Mouse (Mus musculus) hindbrain, embryonic 14.5 days (tissue): ENCODE measurements around the gene Mydgf. TPM values are rescaled to one million over a fixed set of nuclear protein-coding genes. Genes with fewer than 3 reads are reported as not detected.
A peak's percentile ranks its signal among the peaks of the same experiment; 100 is the strongest.

Experiments used
- ATAC-seq: fragments of 200-750 bp; cut with Nextera tagmentation; 2 replicates; pipeline ENCODE4 v1.8.0; 2017; ENCODE audit warnings: moderate number of reproducible peaks, mild to moderate bottlenecking, moderate TSS enrichment, moderate library complexity; ENCODE audit not compliant: low FRiP score
- DNase-seq: peaks from one replicate; pipeline ENCODE4 v3.0.0-alpha.2; 2015; ENCODE audit warnings: low spot score
- H3K27ac ChIP-seq: fragments of 300-500 bp; sonication (generic); 2 replicates; pipeline ENCODE4 v1.5.1; 2014; ENCODE audit warnings: mild to moderate bottlenecking, moderate library complexity
- H3K27me3 ChIP-seq: fragments of 300-500 bp; sonication (generic); 2 replicates; pipeline ENCODE4 v1.6.1; 2014; ENCODE audit warnings: mild to moderate bottlenecking, low read length, mixed read lengths; ENCODE audit not compliant: control insufficient read depth, insufficient read depth
- H3K36me3 ChIP-seq: fragments of 300-500 bp; sonication (generic); replicated peaks from 2 replicates; pipeline ENCODE4 v1.6.1; 2014; ENCODE audit not compliant: control insufficient read depth, insufficient read depth
- H3K4me1 ChIP-seq: fragments of 300-500 bp; sonication (generic); replicated peaks from 2 replicates; pipeline ENCODE4 v1.6.1; 2014; ENCODE audit warnings: antibody characterized with exemption, low read length, mixed read lengths; ENCODE audit not compliant: control insufficient read depth, insufficient read depth
- H3K4me2 ChIP-seq: fragments of 300-500 bp; sonication (generic); replicated peaks from 2 replicates; pipeline ENCODE4 v1.6.1; 2014; ENCODE audit warnings: mild to moderate bottlenecking, moderate library complexity
- H3K4me3 ChIP-seq: fragments of 300-500 bp; sonication (generic); replicated peaks from 2 replicates; pipeline ENCODE4 v1.5.1; 2014; ENCODE audit warnings: mild to moderate bottlenecking, low read length
- H3K9ac ChIP-seq: fragments of 300-500 bp; sonication (generic); 2 replicates; pipeline ENCODE4 v1.6.1; 2014
- H3K9me3 ChIP-seq: fragments of 300-500 bp; sonication (generic); 2 replicates; pipeline ENCODE4 v1.6.1; 2016; ENCODE audit warnings: low read length; ENCODE audit not compliant: control insufficient read depth
- WGBS: fragments of 180-500 bp; shearing (Covaris S2); extraction: QIAGEN DNeasy Blood & Tissue Kit; methylation state at CpG from one replicate; pipeline ENCODE4 v1.1.7; 2014; 5-methylcytosine and 5-hydroxymethylcytosine counted together
- polyA plus RNA-seq: library from polyadenylated mRNA; unstranded; fragments of >200 nt; fragmentation: Nextera tagmentation; extraction: Ambion mirVana; gene quantifications from 2 replicates; pipeline ENCODE4 v1.2.1, GENCODE M21; 2014

The Mydgf gene
- polyA plus RNA-seq, 1 experiment from 2014 or later, result 70.8 TPM

GRCm38 (mm10) chr17:56159729-56160128 is 24.0 kb downstream of the Mydgf start:
- peak; percentile 75 for DNase-seq
- WGBS, result 5% methylated on average over 9 of the region's 9 CpGs

GRCm38 (mm10) chr17:56153643-56154042 is 30.1 kb downstream of the Mydgf start:
- H3K9me3 ChIP-seq, result no peaks in the 10 kb centered on the region
- ATAC-seq, result peak; percentile 44; the same call in 1 of the 2 replicates
- H3K27ac ChIP-seq, result no peak overlapping the region
- H3K4me2 ChIP-seq, result no peak overlapping the region
- H3K9ac ChIP-seq, result no peak overlapping the region
- peaks cover 10% of the 10 kb centered on the region; the same call in 1 of the 2 replicates for H3K4me1 ChIP-seq
- DNase-seq, result peak; percentile 77
- H3K27me3 ChIP-seq, result peaks cover 23% of the 10 kb centered on the region
- no peaks in the 10 kb centered on the region for H3K36me3 ChIP-seq
- no peak overlapping the region for H3K4me3 ChIP-seq
- WGBS, result 15% methylated on average over 9 of the region's 9 CpGs

More at GRCm38 (mm10) chr17:56159729-56160128, 24.0 kb downstream of the Mydgf start:
- no peak overlapping the region for H3K4me3 ChIP-seq
- H3K27me3 ChIP-seq, result peaks cover 6% of the 10 kb centered on the region
- no peak overlapping the region for H3K27ac ChIP-seq
- H3K9ac ChIP-seq, result no peak overlapping the region
- no peak overlapping the region for H3K4me2 ChIP-seq
- H3K9me3 ChIP-seq, result no peaks in the 10 kb centered on the region
- peaks cover 11% of the 10 kb centered on the region for H3K4me1 ChIP-seq
- no peak for ATAC-seq
- no peaks in the 10 kb centered on the region for H3K36me3 ChIP-seq

- ATAC-seq, result no peak
Observed at GRCm38 (mm10) chr17:56149897-56150296, 33.8 kb downstream of the Mydgf start.

GRCm38 (mm10) chr17:56148790-56149618 is 34.7 kb downstream of the Mydgf start:
- H3K4me2 ChIP-seq, result peak overlapping the region; percentile 85
- H3K36me3 ChIP-seq, result no peaks in the 10 kb centered on the region
- peak overlapping the region; percentile 71 for H3K9ac ChIP-seq
- WGBS, result 2% methylated on average over 30 of the region's 30 CpGs
- H3K9me3 ChIP-seq, result no peaks in the 10 kb centered on the region
- no peak for DNase-seq
- peak; percentile 60 for ATAC-seq
- peaks cover 10% of the 10 kb centered on the region; the same call in 1 of the 2 replicates for H3K4me1 ChIP-seq
- peaks cover 22% of the 10 kb centered on the region; the same call in 1 of the 2 replicates for H3K27me3 ChIP-seq
- H3K27ac ChIP-seq, result no peak overlapping the region
- H3K4me3 ChIP-seq, result peak overlapping the region; percentile 34

More at GRCm38 (mm10) chr17:56149897-56150296, 33.8 kb downstream of the Mydgf start:
- Histone ChIP-seq H3K4me2 (no peak overlapping the region), H3K4me1 (peaks cover 10% of the 10 kb centered on the region; the same call in 1 of the 2 replicates), H3K9ac (no peak overlapping the region), H3K27me3 (peaks cover 22% of the 10 kb centered on the region; the same call in 1 of the 2 replicates), H3K4me3 (no peak overlapping the region), H3K27ac (no peak overlapping the region), H3K9me3 (no peaks in the 10 kb centered on the region), H3K36me3 (no peaks in the 10 kb centered on the region)
- DNase-seq, result no peak
- WGBS, result 54% methylated on average over 2 of the region's 2 CpGs

- DNase-seq, result no peak
- H3K4me2 ChIP-seq, result peak overlapping the region; percentile 85
- peaks cover 4% of the 10 kb centered on the region; the same call in 1 of the 2 replicates for H3K4me1 ChIP-seq
- peak overlapping the region; percentile 71; the same call in 1 of the 2 replicates for H3K9ac ChIP-seq
- H3K36me3 ChIP-seq, result no peaks in the 10 kb centered on the region
- peaks cover 22% of the 10 kb centered on the region; the same call in 1 of the 2 replicates for H3K27me3 ChIP-seq
- peak overlapping the region; percentile 34 for H3K4me3 ChIP-seq
- H3K9me3 ChIP-seq, result no peaks in the 10 kb centered on the region
- H3K27ac ChIP-seq, result no peak overlapping the region
- WGBS, result 18% methylated on average over 9 of the region's 9 CpGs
- ATAC-seq, result 0 out of 2 replicates have a peak, but pooled peaks have one; percentile 10
Observed at GRCm38 (mm10) chr17:56148280-56148679, 35.4 kb downstream of the Mydgf start.

- DNase-seq, result no peak
- Histone ChIP-seq H3K4me2 (no peak overlapping the region), H3K4me3 (no peak overlapping the region), H3K4me1 (peaks cover 4% of the 10 kb centered on the region; the same call in 1 of the 2 replicates), H3K9ac (no peak overlapping the region), H3K36me3 (no peaks in the 10 kb centered on the region), H3K9me3 (no peaks in the 10 kb centered on the region), H3K27ac (no peak overlapping the region), H3K27me3 (peaks cover 22% of the 10 kb centered on the region; the same call in 1 of the 2 replicates)
- WGBS, result 59% methylated on average over 12 of the region's 12 CpGs
- no peak for ATAC-seq
Observed at GRCm38 (mm10) chr17:56147420-56147819, 36.3 kb downstream of the Mydgf start.

- WGBS, result 20% methylated on average over 9 of the region's 9 CpGs
- Histone ChIP-seq H3K4me2 (no peak overlapping the region), H3K9me3 (no peaks in the 10 kb centered on the region), H3K4me3 (no peak overlapping the region), H3K27me3 (peaks cover 21% of the 10 kb centered on the region; the same call in 1 of the 2 replicates), H3K27ac (no peak overlapping the region), H3K36me3 (no peaks in the 10 kb centered on the region), H3K9ac (no peak overlapping the region), H3K4me1 (peaks cover 10% of the 10 kb centered on the region; the same call in 1 of the 2 replicates)
- no peak for ATAC-seq
- no peak for DNase-seq
Observed at GRCm38 (mm10) chr17:56146131-56146530, 37.6 kb downstream of the Mydgf start.

- Histone ChIP-seq H3K9me3 (no peaks in the 10 kb centered on the region), H3K27me3 (peaks cover 9% of the 10 kb centered on the region; the same call in 1 of the 2 replicates), H3K4me2 (no peak overlapping the region), H3K4me3 (no peak overlapping the region), H3K4me1 (peaks cover 10% of the 10 kb centered on the region; the same call in 1 of the 2 replicates), H3K36me3 (no peaks in the 10 kb centered on the region), H3K27ac (no peak overlapping the region), H3K9ac (no peak overlapping the region)
- DNase-seq, result no peak
- 79% methylated on average over 9 of the region's 9 CpGs for WGBS
- ATAC-seq, result no peak
Observed at GRCm38 (mm10) chr17:56144546-56144945, 39.2 kb downstream of the Mydgf start.
